In genomic region chr2:52603421-52603820, GRCm38 (mm10) we compare ENCODE assay signal across 14 mouse cellular contexts.
DNase-seq lines count a peak whose midpoint lies in the region; ATAC-seq and TF ChIP-seq lines count a peak whose summit lies in the region.
"Had no signal": no experiment of that assay in that cellular context is flagged by ENCODE, and none has a peak within 500 bp of the region (broad histone marks: within the 10 kb centered on the region; RNA-seq: fewer than 3 reads in every experiment).

No protein-coding gene starts in this region.

- peaks cover 8% of the 10 kb centered on the region; the same call in 1 of the 2 replicates for H3K4me1 ChIP-seq in heart, embryonic 13.5 days
- H3K4me1 ChIP-seq in MEL (ENCODE audit: control insufficient read depth in 1 of 2, insufficient read depth in 2 of 2, low read length in 2 of 2): peaks cover 0 to 6% of the 10 kb centered on the region in 2 experiments; a peak in 3 of 4 replicates
- no peaks in the 10 kb centered on the region for H3K4me1 ChIP-seq in liver, embryonic 11.5 days (replicated peaks; ENCODE audit: control insufficient read depth, insufficient read depth, low read length)
- H3K4me1 ChIP-seq: embryonic facial prominence, embryonic 12.5 days had no signal

- DNase-seq in heart, postnatal 36 days: no peak
- peak; percentile 61 for DNase-seq in MEL (ENCODE audit: low read depth, low spot score)
- no peak for DNase-seq in liver, embryonic 11.5 days (ENCODE audit: low spot score)
- peak; percentile 41 for DNase-seq in lung, postnatal 14 days
- DNase-seq in gastrocnemius, postnatal 4 days (ENCODE audit: low spot score in 2 of 2): no peak
- DNase-seq in adrenal gland, postnatal 10 days: no peak
- no peak for DNase-seq in cerebellum, postnatal 14 days
- DNase-seq: cerebellum, adult 18-20 months had no signal

- TF ChIP-seq EP300 in MEL (IDR thresholded peaks at IDR 0.05; ENCODE audit: low read depth in 1 of 2, low read length in 2 of 2): no peak

- H3K4me3 ChIP-seq in heart, embryonic 13.5 days: no peak overlapping the region
- H3K4me3 ChIP-seq in MEL (ENCODE audit: control insufficient read depth in 1 of 2, insufficient read depth in 1 of 2, low read depth in 2 of 2, low read length in 2 of 2): peak overlapping the region; percentile 6 to 17; a peak in 2 of 4 replicates
- no peak overlapping the region for H3K4me3 ChIP-seq in liver, embryonic 11.5 days (ENCODE audit: low read depth, low read length)
- H3K4me3 ChIP-seq: embryonic facial prominence, embryonic 12.5 days; left cerebral cortex, adult 2 months had no signal

- no peaks in the 10 kb centered on the region for H3K79me2 ChIP-seq in MEL (ENCODE audit: control insufficient read depth, insufficient read depth, low read length, poor library complexity)

- no peaks in the 10 kb centered on the region for H3K9me3 ChIP-seq in heart, embryonic 13.5 days
- H3K9me3 ChIP-seq in MEL (replicated peaks; ENCODE audit: insufficient read depth, low read length): no peaks in the 10 kb centered on the region
- no peaks in the 10 kb centered on the region for H3K9me3 ChIP-seq in liver, embryonic 11.5 days (ENCODE audit: control insufficient read depth, low read length)
- H3K9me3 ChIP-seq: embryonic facial prominence, embryonic 12.5 days had no signal

- no peak for TF ChIP-seq RAD21 in MEL (IDR thresholded peaks at IDR 0.05; ENCODE audit: low read depth, low read length)

- peak overlapping the region; percentile 29 for H3K4me2 ChIP-seq in heart, embryonic 13.5 days
- H3K4me2 ChIP-seq in liver, embryonic 11.5 days: no peak overlapping the region
- H3K4me2 ChIP-seq: embryonic facial prominence, embryonic 12.5 days; hindbrain, embryonic 14.5 days had no signal

- TF ChIP-seq CTCF in MEL (IDR thresholded peaks at IDR 0.05 in 2 of 3, conservative IDR thresholded peaks at IDR 0.05 in 1 of 3; ENCODE audit: control insufficient read depth in 1 of 3, insufficient read depth in 1 of 3, low read depth in 2 of 3, low read length in 3 of 3, poor library complexity in 1 of 3, severe bottlenecking in 1 of 3): no peak

- peak; percentile 31; the same call in 1 of the 2 replicates for ATAC-seq in heart, embryonic 13.5 days (ENCODE audit: extremely low read depth, insufficient number of reproducible peaks, low FRiP score, low TSS enrichment)
- 0 out of 2 replicates have a peak, but pooled peaks have one; percentile 15 for ATAC-seq in liver, embryonic 11.5 days (replicated peaks; ENCODE audit: low FRiP score)
- ATAC-seq: CD4-positive, CD25-positive, alpha-beta regulatory T cell, adult 4 months had no signal

- intact Hi-C loops in heart, postnatal 36 days (cut with DNase I): loop anchor here (2.0 kb wide), 1 partner anchor 383 kb away; no protein-coding TSS in a partner anchor

- TF ChIP-seq POLR2A in MEL (IDR thresholded peaks at IDR 0.05; ENCODE audit: control insufficient read depth in 1 of 2, insufficient read depth in 1 of 2, low read depth in 1 of 2, low read length in 2 of 2, poor library complexity in 1 of 2): no peak

- H3K36me3 ChIP-seq in heart, embryonic 13.5 days: no peaks in the 10 kb centered on the region
- peaks cover 0 to 2% of the 10 kb centered on the region in 2 experiments; a peak in 1 of 4 replicates for H3K36me3 ChIP-seq in MEL (ENCODE audit: control insufficient read depth in 1 of 2, insufficient read depth in 2 of 2, low read length in 2 of 2)
- H3K36me3 ChIP-seq in liver, embryonic 11.5 days (ENCODE audit: control insufficient read depth, insufficient read depth, low read length): no peaks in the 10 kb centered on the region
- H3K36me3 ChIP-seq: embryonic facial prominence, embryonic 12.5 days had no signal

- WGBS in heart, embryonic 13.5 days: 30% methylated on average over 6 of the region's 6 CpGs
- 53% methylated on average over 6 of the region's 6 CpGs for WGBS in liver, embryonic 11.5 days

- H3K27me3 ChIP-seq in heart, embryonic 13.5 days (replicated peaks): no peaks in the 10 kb centered on the region
- no peaks in the 10 kb centered on the region for H3K27me3 ChIP-seq in MEL (ENCODE audit: control insufficient read depth in 1 of 2, insufficient read depth in 2 of 2, low read length in 2 of 2)
- H3K27me3 ChIP-seq in liver, embryonic 11.5 days (replicated peaks; ENCODE audit: control insufficient read depth, insufficient read depth, low read length): 0 out of 2 replicates have a peak, but pooled peaks cover 2% of the 10 kb centered on the region
- H3K27me3 ChIP-seq: embryonic facial prominence, embryonic 12.5 days had no signal

- no peak overlapping the region for H3K9ac ChIP-seq in heart, embryonic 13.5 days
- no peak overlapping the region for H3K9ac ChIP-seq in MEL (ENCODE audit: control insufficient read depth, low read depth, low read length, poor library complexity, severe bottlenecking)
- no peak overlapping the region for H3K9ac ChIP-seq in liver, embryonic 11.5 days (ENCODE audit: low read depth, low read length)
- H3K9ac ChIP-seq: embryonic facial prominence, embryonic 12.5 days; hindbrain, embryonic 14.5 days; liver, embryonic 14.5 days had no signal

- no peak overlapping the region for H3K27ac ChIP-seq in heart, embryonic 13.5 days (replicated peaks)
- H3K27ac ChIP-seq in MEL (ENCODE audit: control insufficient read depth, low read depth, low read length): no peak overlapping the region
- 0 out of 2 replicates have a peak overlapping the region, but pooled peaks have one; percentile 23 for H3K27ac ChIP-seq in liver, embryonic 11.5 days (ENCODE audit: low read depth, low read length)
- H3K27ac ChIP-seq: embryonic facial prominence, embryonic 12.5 days; hindbrain, embryonic 14.5 days; left cerebral cortex, adult 2 months; liver, embryonic 14.5 days had no signal

TF ChIP-seq in MEL, 35 proteins besides CTCF, POLR2A, EP300 and RAD21:
- TF ChIP-seq GATA1 (IDR thresholded peaks at IDR 0.05; ENCODE audit: low read depth, low read length) (0 out of 2 replicates have a peak, but pooled peaks have one; percentile 8), UBTF (IDR thresholded peaks at IDR 0.05; ENCODE audit: borderline replicate concordance, insufficient read depth, low read depth, low read length) (no peak)

Comparison
In these comparisons a context has a peak if more than half of its experiments do, and no peak if none do; other contexts are left out.
1. H3K4me3 ChIP-seq: peak in MEL (2 of 2); none in heart, embryonic 13.5 days (single experiment) and liver, embryonic 11.5 days (single experiment).
2. DNase-seq: peak in MEL (single experiment) and lung, postnatal 14 days (single experiment); none in heart, postnatal 36 days (0 of 2), liver, embryonic 11.5 days (single experiment), gastrocnemius, postnatal 4 days (0 of 2), adrenal gland, postnatal 10 days (single experiment) and cerebellum, postnatal 14 days (0 of 2).